Mouse (Mus musculus) intestine, postnatal 0 days (tissue): ENCODE data around the gene Rab20. TPM values are rescaled to one million over a fixed set of nuclear protein-coding genes. Genes with fewer than 3 reads are reported as not detected.

Experiments used
- ATAC-seq: fragments of 200-750 bp; cut with Nextera tagmentation; 2 replicates; pipeline ENCODE4 v1.8.0; 2017; ENCODE audit warnings: mild to moderate bottlenecking, moderate TSS enrichment, moderate library complexity
- H3K27ac ChIP-seq: fragments of 300-500 bp; sonication (generic); 2 replicates; pipeline ENCODE4 v1.5.1; 2014; ENCODE audit warnings: mild to moderate bottlenecking, low read depth, low read length, moderate library complexity
- H3K27me3 ChIP-seq: fragments of 300-500 bp; sonication (generic); replicated peaks from 2 replicates; pipeline ENCODE4 v1.6.1; 2014; ENCODE audit warnings: low read length, mixed read lengths; ENCODE audit not compliant: control insufficient read depth, insufficient read depth
- H3K36me3 ChIP-seq: fragments of 300-500 bp; sonication (generic); 2 replicates; pipeline ENCODE4 v1.6.1; 2014; ENCODE audit warnings: mild to moderate bottlenecking, moderate library complexity; ENCODE audit not compliant: control insufficient read depth, insufficient read depth
- H3K4me1 ChIP-seq: fragments of 300-500 bp; sonication (generic); replicated peaks from 2 replicates; pipeline ENCODE4 v1.6.1; 2014; ENCODE audit warnings: antibody characterized with exemption, low read length, mixed read lengths; ENCODE audit not compliant: control insufficient read depth, insufficient read depth
- H3K4me2 ChIP-seq: fragments of 300-500 bp; sonication (generic); replicated peaks from 2 replicates; pipeline ENCODE4 v1.6.1; 2014; ENCODE audit warnings: low read depth, mild to moderate bottlenecking, moderate library complexity
- H3K4me3 ChIP-seq: fragments of 300-500 bp; sonication (generic); 2 replicates; pipeline ENCODE4 v1.5.1; 2014; ENCODE audit warnings: low read depth, low read length
- H3K9ac ChIP-seq: fragments of 300-500 bp; sonication (generic); 2 replicates; pipeline ENCODE4 v1.6.1; 2014; ENCODE audit warnings: mild to moderate bottlenecking, low read depth, low read length
- H3K9me3 ChIP-seq: fragments of 300-500 bp; sonication (generic); 2 replicates; pipeline ENCODE4 v1.6.1; 2016; ENCODE audit warnings: mixed run types; ENCODE audit not compliant: control insufficient read depth
- CTCF ChIP-seq: sonication (generic); IDR thresholded peaks from 2 replicates; pipeline ENCODE4 v1.5.1; 2016; ENCODE audit warnings: low read depth, mild to moderate bottlenecking, control low read depth, antibody characterized with exemption, moderate library complexity
- WGBS: fragments of 180-500 bp; shearing (Covaris S2); extraction: QIAGEN DNeasy Blood & Tissue Kit; methylation state at CpG from one replicate; pipeline ENCODE4 v1.1.7; 2014; 5-methylcytosine and 5-hydroxymethylcytosine counted together
- polyA plus RNA-seq: library from polyadenylated mRNA; unstranded; fragments of >200 nt; fragmentation: Nextera tagmentation; extraction: Ambion mirVana; gene quantifications from 2 replicates; pipeline ENCODE4 v1.2.1, GENCODE M21; 2015

The Rab20 gene
- polyA plus RNA-seq, 1 experiment from 2014 or later = 43.5 TPM

DNA sequence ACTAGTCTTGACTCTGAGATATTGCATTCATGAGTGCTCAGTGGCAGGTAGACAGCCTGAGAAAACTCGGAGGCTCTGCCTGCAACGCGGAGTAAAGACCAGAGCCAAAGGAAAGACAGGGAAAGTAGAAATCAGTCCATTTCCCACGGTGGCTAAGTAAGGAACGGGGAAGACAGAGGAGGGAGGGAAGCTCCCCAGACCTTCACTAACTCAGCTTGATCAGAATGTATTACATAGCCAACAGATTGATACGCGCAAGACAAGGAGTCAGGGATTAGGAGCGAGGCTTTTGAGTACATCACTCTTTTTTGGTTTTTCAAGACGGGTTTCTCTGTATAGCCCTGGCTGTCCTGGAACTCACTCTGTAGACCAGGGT lies 1.3 kb downstream of the Rab20 start:
- Histone ChIP-seq H3K4me3 (peak overlapping the region; percentile 66), H3K4me2 (peak overlapping the region; percentile 98), H3K4me1 (peaks cover 13% of the 10 kb centered on the region), H3K27ac (peak overlapping the region; percentile 81), H3K9me3 (no peaks in the 10 kb centered on the region), H3K27me3 (no peaks in the 10 kb centered on the region; the same call in 1 of the 2 replicates), H3K9ac (peak overlapping the region; percentile 67), H3K36me3 (no peaks in the 10 kb centered on the region)
- WGBS = 9% methylated on average over 9 of the region's 9 CpGs
- no peak for TF ChIP-seq CTCF
- ATAC-seq = no peak

DNA sequence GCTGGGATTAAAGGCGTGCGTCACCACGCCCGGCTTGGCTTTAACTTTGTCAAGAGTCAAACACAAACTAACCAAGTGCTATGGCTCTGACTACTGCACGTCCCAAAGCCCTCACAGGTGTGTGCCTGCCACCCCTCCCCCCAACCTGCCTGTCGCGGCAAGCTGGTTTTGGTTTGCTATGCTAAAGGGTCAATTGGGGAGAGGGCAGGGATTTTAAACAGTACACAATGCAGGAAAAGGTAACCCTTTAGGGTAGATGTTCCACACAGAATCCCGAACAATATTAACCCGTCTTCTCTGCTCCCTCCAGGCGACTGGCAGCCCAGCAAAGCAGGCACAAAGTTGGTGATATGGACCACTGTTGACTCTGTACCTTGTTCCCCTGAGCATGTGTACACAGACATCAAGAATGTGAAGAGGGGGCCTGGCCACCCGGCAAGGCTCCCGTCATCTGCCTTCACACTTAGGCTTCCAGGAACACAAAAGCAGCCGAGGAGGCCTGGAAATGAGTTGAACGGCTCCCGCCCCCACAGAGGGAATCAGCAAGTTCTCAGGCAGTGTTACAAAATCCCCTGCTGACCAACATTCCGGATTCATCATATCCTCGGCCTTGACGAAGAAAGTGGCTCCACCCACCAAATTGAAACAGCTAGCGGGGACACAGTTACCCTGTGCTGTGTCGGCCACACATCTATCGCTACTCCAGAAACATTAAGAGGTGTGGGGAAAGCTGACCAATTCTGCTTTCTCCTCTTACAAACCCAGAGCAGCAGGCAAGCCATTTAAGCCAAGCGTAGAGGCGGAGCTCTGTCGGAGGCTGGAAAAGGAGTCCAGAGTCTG lies 2.0 kb downstream of the Rab20 start:
- Histone ChIP-seq H3K27me3 (no peaks in the 10 kb centered on the region; the same call in 1 of the 2 replicates), H3K4me1 (peaks cover 16% of the 10 kb centered on the region), H3K36me3 (no peaks in the 10 kb centered on the region), H3K9ac (peak overlapping the region; percentile 67), H3K4me2 (peak overlapping the region; percentile 98), H3K9me3 (no peaks in the 10 kb centered on the region), H3K27ac (peak overlapping the region; percentile 81), H3K4me3 (peak overlapping the region; percentile 66)
- 0 out of 2 replicates have a peak, but pooled peaks have one; percentile 3 for ATAC-seq
- TF ChIP-seq CTCF = no peak
- 12% methylated on average over 24 of the region's 24 CpGs for WGBS

DNA sequence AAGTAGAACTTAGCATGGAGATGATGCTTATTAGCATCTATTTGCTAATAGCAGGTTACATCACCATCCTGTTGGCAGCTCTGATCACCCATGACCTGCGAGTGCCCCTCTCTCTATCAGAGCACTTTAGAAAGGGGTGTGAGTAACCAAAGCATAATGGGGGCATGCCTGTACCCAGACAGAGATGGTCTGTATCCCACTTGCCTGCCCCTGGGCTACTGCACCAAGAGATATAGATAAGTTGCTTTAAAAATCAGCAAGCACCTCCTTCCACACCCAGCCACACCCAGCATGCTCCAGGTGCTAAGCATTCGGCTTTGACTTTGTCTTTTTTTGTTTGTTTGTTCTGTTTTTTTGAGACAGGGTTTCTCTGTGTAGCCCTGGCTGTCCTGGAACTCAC lies 2.6 kb downstream of the Rab20 start:
- 19% methylated on average over 2 of the region's 2 CpGs for WGBS
- Histone ChIP-seq H3K27me3 (no peaks in the 10 kb centered on the region; the same call in 1 of the 2 replicates), H3K27ac (peak overlapping the region; percentile 81; the same call in 1 of the 2 replicates), H3K4me1 (peaks cover 17% of the 10 kb centered on the region), H3K9me3 (no peaks in the 10 kb centered on the region), H3K36me3 (no peaks in the 10 kb centered on the region), H3K9ac (no peak overlapping the region), H3K4me3 (peak overlapping the region; percentile 66), H3K4me2 (peak overlapping the region; percentile 98)
- ATAC-seq = no peak
- no peak for TF ChIP-seq CTCF

DNA sequence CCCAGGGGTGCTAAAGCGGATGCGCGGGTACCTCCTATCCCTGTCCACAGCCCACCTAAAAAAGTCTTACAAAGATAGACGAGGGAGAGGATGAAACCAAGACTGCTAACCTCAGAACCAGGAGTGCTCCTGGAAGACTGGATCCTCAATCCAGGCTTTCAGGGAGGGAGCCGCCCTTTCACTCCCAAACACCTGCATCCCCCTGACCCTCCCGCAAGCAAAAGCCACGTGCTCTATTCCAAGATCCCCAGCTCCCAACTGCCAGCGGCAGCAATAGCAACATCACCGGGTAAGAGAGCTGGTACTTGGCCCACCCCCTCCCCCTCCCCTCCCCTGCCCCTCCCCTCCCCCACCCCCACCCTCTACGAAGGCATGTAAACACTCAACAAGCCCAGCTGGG lies 3.1 kb downstream of the Rab20 start:
- H3K9me3 ChIP-seq = no peaks in the 10 kb centered on the region
- WGBS = 45% methylated on average over 9 of the region's 10 CpGs
- no peak overlapping the region for H3K4me2 ChIP-seq
- H3K27ac ChIP-seq = no peak overlapping the region; the same call in 1 of the 2 replicates
- TF ChIP-seq CTCF = no peak
- peaks cover 17% of the 10 kb centered on the region for H3K4me1 ChIP-seq
- no peak overlapping the region for H3K9ac ChIP-seq
- H3K36me3 ChIP-seq = no peaks in the 10 kb centered on the region
- ATAC-seq = no peak
- H3K27me3 ChIP-seq = no peaks in the 10 kb centered on the region; the same call in 1 of the 2 replicates
- no peak overlapping the region for H3K4me3 ChIP-seq

DNA sequence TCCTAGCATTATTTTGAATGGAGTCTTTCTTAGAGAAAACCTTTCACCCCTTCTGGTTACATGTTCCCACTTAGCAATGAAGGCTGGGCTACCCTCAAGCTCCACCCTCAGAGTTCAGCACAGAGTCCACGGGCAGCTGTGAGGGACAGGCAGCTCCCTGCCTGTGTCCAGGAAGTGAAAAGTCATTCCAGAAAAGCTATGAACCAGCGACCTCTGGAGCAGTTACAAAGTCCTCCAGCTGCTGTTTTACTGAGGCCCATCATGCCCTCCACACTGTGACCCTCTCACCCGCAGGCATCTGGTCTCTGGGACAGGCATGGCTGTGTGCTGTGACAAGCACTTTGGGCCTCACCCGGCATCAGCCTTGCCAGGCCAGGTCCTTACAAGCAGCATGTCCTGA lies 5.4 kb downstream of the Rab20 start:
- Histone ChIP-seq H3K36me3 (no peaks in the 10 kb centered on the region), H3K4me2 (peak overlapping the region; percentile 18; the same call in 1 of the 2 replicates), H3K9ac (no peak overlapping the region), H3K9me3 (no peaks in the 10 kb centered on the region), H3K27ac (peak overlapping the region; percentile 75), H3K4me3 (no peak overlapping the region), H3K4me1 (peaks cover 17% of the 10 kb centered on the region), H3K27me3 (no peaks in the 10 kb centered on the region)
- peak; percentile 40 for TF ChIP-seq CTCF
- WGBS = 16% methylated on average over 4 of the region's 4 CpGs
- peak; percentile 88 for ATAC-seq

DNA sequence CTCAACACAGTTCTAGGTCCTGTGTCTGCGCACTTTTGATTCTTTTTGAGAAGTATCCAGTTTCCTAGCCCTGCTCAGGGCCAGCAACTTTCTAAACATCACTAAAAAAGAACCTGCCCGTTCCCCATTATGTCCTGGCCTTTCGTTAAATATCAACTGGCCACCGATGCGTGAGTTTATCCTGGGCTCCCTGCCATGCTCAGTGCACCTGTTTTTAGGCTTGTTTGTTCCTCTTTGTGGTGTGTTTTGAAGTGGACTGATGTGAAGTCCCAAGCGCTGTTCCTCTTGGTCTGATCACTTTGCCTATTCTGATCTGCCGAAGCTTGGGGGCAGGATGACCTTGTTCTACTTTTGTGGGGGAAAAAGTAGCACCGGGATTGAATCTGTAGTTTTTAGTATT lies 7.2 kb downstream of the Rab20 start:
- no peaks in the 10 kb centered on the region for H3K27me3 ChIP-seq
- H3K4me3 ChIP-seq = no peak overlapping the region
- H3K27ac ChIP-seq = no peak overlapping the region
- H3K4me1 ChIP-seq = peaks cover 12% of the 10 kb centered on the region
- no peak for TF ChIP-seq CTCF
- peaks cover 6% of the 10 kb centered on the region for H3K36me3 ChIP-seq
- no peak for ATAC-seq
- no peaks in the 10 kb centered on the region for H3K9me3 ChIP-seq
- H3K9ac ChIP-seq = no peak overlapping the region
- 70% methylated on average over 8 of the region's 8 CpGs for WGBS
- H3K4me2 ChIP-seq = no peak overlapping the region
